Mouse (Mus musculus) spleen, adult 2 months (tissue): ENCODE measurements at regions not wholly inside any gene's neighbourhood (a gene's known extent, or its start where the extent isn't known, plus 50 kb on each side); places are given as distances from the start of the nearest gene placed in this dataset.

Source experiments
- CTCF ChIP-seq: fragments of 200-500 bp; IDR thresholded peaks from 2 replicates; pipeline ENCODE4 v1.5.1; 2011; ENCODE audit warnings: mild to moderate bottlenecking, inconsistent platforms; ENCODE audit not compliant: insufficient read depth, insufficient read length, insufficient replicate concordance; ENCODE audit errors: extremely low read depth
- POLR2A ChIP-seq: fragments of 200-500 bp; IDR thresholded peaks from 2 replicates; pipeline ENCODE4 v1.6.1; 2011; ENCODE audit warnings: low read depth, low read length, inconsistent platforms

- TF ChIP-seq POLR2A (no peak), CTCF (no peak)
These were observed 146.3 kb upstream of the Tex13c2 start for GRCm38 (mm10) chrX:42342951-42343879.
